Mouse (Mus musculus) left cerebral cortex, postnatal 14 days (tissue): ENCODE measurements around the gene Sox21. TPM values are rescaled to one million over a fixed set of nuclear protein-coding genes. Genes with fewer than 3 reads are reported as not detected.

Source experiments
- DNase-seq, 2 experiments: peaks; one replicate each; pipeline ENCODE4 v3.0.0; 2021 to 2022; ENCODE audit warnings: low spot score in 2 of 2, mixed read lengths in 1 of 2
- intact Hi-C: fragments of 180-260 bp; cut with DNase I; formaldehyde crosslinking; loops from one replicate; pipeline ENCODE4 v1.15.1; 2025
- total RNA-seq, 2 experiments: library from RNA; stranded (reverse); gene quantifications; 2 replicates each; pipeline ENCODE4 v1.2.3; 2021

Gene Sox21
- total RNA-seq, 2 experiments from 2014 or later, result 7.1 to 10.8 TPM

- intact Hi-C loops, result loop anchor here (10.0 kb wide), 1 partner anchor 362 kb away; no protein-coding TSS in a partner anchor
- DNase-seq, result no peak
Measured at GRCm38 (mm10) chr14:118232381-118232970, 4.4 kb downstream of the Sox21 start.

- DNase-seq, result no peak
- intact Hi-C loops, result loop anchor here (10.0 kb wide), 1 partner anchor 588 kb away; no protein-coding TSS in a partner anchor
Measured at GRCm38 (mm10) chr14:118226471-118227155, 10.2 kb downstream of the Sox21 start.

GRCm38 (mm10) chr14:118225911-118226310 lies 10.9 kb downstream of the Sox21 start:
- no peak for DNase-seq
- intact Hi-C loops, result loop anchor here (10.0 kb wide), 1 partner anchor 589 kb away; no protein-coding TSS in a partner anchor

- no peak for DNase-seq
- intact Hi-C loops, result loop anchor here (10.0 kb wide), 1 partner anchor 590 kb away; no protein-coding TSS in a partner anchor
Measured at GRCm38 (mm10) chr14:118225061-118225743, 11.6 kb downstream of the Sox21 start.

- intact Hi-C loops, result loop anchor here (10.0 kb wide), 1 partner anchor 594 kb away; no protein-coding TSS in a partner anchor
- no peak for DNase-seq
Measured at GRCm38 (mm10) chr14:118220885-118221284, 15.9 kb downstream of the Sox21 start.

GRCm38 (mm10) chr14:118216826-118217225 lies 20.0 kb downstream of the Sox21 start:
- intact Hi-C loops, result no loop called here

GRCm38 (mm10) chr14:118212188-118212804 lies 24.5 kb downstream of the Sox21 start:
- DNase-seq, result no peak
- intact Hi-C loops, result no loop called here

More at GRCm38 (mm10) chr14:118216826-118217225, 20.0 kb downstream of the Sox21 start:
- DNase-seq, result no peak

DNA sequence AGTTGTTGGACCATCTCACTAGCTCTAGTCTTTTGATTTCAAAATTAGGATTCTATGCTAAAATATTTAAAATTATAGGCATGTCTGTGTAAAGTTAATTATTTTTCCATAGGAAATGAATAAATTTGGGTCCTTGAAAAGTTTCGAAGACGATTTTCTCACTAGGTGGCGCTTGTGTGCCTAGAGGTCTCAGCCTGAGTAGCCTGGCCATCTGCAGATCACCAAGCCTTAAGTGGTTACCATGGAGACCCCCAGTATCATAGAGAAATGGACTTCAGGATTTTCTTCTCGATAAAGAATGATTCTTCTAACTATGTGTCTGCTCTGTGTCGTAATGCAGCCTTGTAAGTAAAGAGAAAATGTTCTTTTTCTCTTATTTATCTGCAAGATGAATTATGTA lies 27.2 kb downstream of the Sox21 start:
- DNase-seq, result peak; percentile 32 to 60
- intact Hi-C loops, result loop anchor here (5.0 kb wide), 1 partner anchor 383 kb away; no protein-coding TSS in a partner anchor

DNA sequence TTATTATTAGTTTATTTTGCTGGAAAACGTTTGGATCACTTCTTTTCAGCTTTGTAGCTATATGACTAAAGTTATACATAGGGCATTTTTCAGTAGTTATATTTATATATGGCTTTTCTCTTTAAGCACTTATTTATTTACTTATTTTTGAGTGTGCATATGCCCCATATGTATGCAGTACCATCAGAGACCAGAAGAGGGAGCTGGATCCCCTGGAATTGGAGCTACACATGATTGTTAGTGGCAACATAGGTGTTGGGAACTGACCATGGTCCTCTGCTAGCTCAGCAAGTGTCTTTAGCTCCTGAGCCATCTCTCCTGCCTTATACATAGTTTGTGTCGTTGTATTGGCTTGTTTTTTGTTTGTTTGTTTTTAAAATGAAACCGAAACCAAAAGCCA lies 29.5 kb downstream of the Sox21 start:
- intact Hi-C loops, result loop anchor here (5.0 kb wide), 1 partner anchor 385 kb away; no protein-coding TSS in a partner anchor
- no peak for DNase-seq

- intact Hi-C loops, result no loop called here
- DNase-seq, result no peak
Measured at GRCm38 (mm10) chr14:118203031-118203430, 33.8 kb downstream of the Sox21 start.

DNA sequence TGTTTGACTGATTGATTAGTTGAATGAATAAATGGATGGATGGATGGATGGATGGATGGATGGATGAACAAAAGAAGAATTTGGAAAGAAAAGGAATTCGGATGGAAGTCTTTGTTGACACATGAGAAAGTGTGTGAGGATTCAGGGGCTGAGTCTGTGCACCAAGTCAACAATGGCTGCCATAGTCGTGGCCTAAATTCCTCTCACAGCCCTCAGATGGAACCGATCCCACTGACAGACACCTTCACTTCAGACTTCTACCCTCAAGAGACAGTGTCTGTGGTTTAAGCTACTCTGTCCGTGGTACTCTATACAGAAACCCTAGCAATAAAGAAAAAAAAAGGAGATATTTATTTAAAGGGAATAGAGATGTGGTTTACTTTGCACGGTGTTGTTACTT lies 34.8 kb downstream of the Sox21 start:
- no peak for DNase-seq
- intact Hi-C loops, result no loop called here

DNA sequence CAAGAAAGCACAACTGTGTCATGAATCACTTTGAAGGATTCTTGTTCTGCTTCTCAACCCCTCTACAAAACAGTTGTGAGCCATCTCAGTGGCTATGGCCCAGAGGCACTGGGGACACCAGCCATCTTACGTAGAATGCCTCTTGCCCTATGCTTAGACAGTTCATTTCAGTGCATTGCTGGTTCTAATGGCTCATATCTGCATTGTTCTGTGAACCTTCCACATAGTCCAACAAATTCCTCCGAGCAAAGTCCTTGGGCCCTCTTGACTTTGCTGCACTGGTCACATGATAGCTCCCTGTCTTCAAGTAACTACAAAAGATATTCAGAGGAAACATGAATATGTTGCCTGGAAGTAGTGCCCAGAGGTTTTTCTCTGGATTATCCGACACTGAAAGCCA lies 36.1 kb downstream of the Sox21 start:
- DNase-seq, result no peak
- intact Hi-C loops, result no loop called here

GRCm38 (mm10) chr14:118197063-118197462 lies 39.8 kb downstream of the Sox21 start:
- intact Hi-C loops, result no loop called here
- DNase-seq, result no peak

- no peak for DNase-seq
- intact Hi-C loops, result no loop called here
Measured at GRCm38 (mm10) chr14:118194219-118194914, 42.5 kb downstream of the Sox21 start.

DNA sequence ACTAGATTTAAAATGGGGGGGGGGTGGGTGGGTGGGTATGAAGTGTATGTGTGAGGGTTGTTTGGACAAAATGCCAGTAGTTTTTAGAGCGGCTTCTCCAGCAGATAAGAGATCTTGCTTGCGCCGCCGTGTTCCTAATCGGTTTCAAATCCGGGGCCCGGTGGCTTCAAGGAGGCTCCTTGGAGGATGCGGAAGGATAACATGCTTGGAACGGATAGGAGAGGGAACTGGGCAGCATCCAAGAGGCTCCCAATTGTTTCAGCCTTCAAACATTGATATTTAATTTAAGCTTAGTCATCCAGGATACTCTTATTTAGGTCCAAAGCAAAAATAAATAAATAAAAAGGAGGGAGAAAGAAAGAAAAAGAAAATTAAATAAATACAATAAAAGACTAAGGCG lies 43.2 kb downstream of the Sox21 start:
- DNase-seq, result no peak
- intact Hi-C loops, result no loop called here

DNA sequence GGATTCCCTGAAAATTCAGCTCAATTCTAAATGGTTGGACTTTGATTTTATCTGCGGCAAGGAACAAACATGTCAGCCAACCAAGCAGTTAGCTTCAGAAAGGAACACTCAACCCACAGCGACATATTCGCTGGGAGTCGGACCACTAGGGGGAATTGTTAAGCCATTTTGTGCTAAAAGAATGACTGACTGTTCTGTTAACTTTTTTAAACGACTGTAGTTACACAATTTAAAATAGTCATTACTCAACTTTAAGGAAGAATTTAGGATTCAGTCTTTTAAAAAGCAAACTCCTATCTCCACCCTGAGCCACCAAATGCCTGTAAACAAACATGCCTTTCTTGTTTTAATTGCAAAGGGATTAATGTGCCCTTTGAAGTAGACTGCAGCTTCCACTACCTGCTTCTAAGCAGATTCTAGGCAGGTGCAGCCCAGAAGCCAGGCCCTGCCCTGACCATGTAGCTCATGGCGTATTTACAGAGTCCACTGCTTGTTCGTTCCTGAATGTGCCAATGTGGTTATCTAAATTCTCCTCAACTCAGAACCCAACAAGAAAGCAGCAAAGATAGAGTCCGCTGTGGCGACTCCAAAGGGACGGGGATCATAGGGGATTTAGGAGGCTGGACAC lies 43.7 kb downstream of the Sox21 start:
- DNase-seq, result no peak
- intact Hi-C loops, result no loop called here

GRCm38 (mm10) chr14:118191442-118191841 lies 45.4 kb downstream of the Sox21 start:
- intact Hi-C loops, result no loop called here
- no peak for DNase-seq
